Mouse (Mus musculus) kidney, adult 2 months (tissue): ENCODE data around the gene Btbd6. TPM values are rescaled to one million over a fixed set of nuclear protein-coding genes. Genes with fewer than 3 reads are reported as not detected.

Source experiments
- DNase-seq: peaks from one replicate; pipeline ENCODE4 v3.0.0; 2021
- H3K27ac ChIP-seq: fragments of 200-500 bp; 2 replicates; pipeline ENCODE4 v1.5.1; 2012; ENCODE audit warnings: low read depth, low read length, control low read depth, inconsistent platforms; ENCODE audit not compliant: insufficient read depth
- H3K27me3 ChIP-seq: fragments of 200-500 bp; replicated peaks from 2 replicates; pipeline ENCODE4 v1.6.1; 2012; ENCODE audit warnings: mild to moderate bottlenecking, moderate library complexity, low read length, inconsistent platforms; ENCODE audit not compliant: control insufficient read depth, insufficient read depth
- H3K36me3 ChIP-seq: fragments of 200-500 bp; 2 replicates; pipeline ENCODE4 v1.6.1; 2012; ENCODE audit warnings: mild to moderate bottlenecking, moderate library complexity, low read length, inconsistent platforms; ENCODE audit not compliant: control insufficient read depth, insufficient read depth
- H3K4me1 ChIP-seq: fragments of 200-500 bp; 2 replicates; pipeline ENCODE4 v1.6.1; 2011; ENCODE audit warnings: low read length; ENCODE audit not compliant: control insufficient read depth, insufficient read depth
- H3K4me3 ChIP-seq: fragments of 200-500 bp; 2 replicates; pipeline ENCODE4 v1.5.1; 2011; ENCODE audit warnings: mild to moderate bottlenecking, low read depth, low read length, control low read depth; ENCODE audit not compliant: insufficient read depth
- CTCF ChIP-seq: fragments of 200-500 bp; conservative IDR thresholded peaks from 2 replicates; pipeline ENCODE4 v1.5.1; 2011; ENCODE audit warnings: low read depth, mild to moderate bottlenecking, control low read depth, low read length, moderate library complexity, mixed read lengths; ENCODE audit not compliant: insufficient read depth, insufficient read length
- POLR2A ChIP-seq: fragments of 200-500 bp; IDR thresholded peaks from one replicate; pipeline ENCODE4 v1.6.1; 2011; ENCODE audit warnings: low read depth, low read length, control low read depth
- WGBS: fragments of 180-500 bp; shearing (Covaris S2); methylation state at CpG from one replicate; pipeline ENCODE4 v1.1.7; 2018; 5-methylcytosine and 5-hydroxymethylcytosine counted together
- polyA plus RNA-seq: library from polyadenylated mRNA; depleted of rRNA; stranded (reverse); fragments of >200 nt; gene quantifications from 2 replicates; pipeline ENCODE4 v1.2.3, GENCODE M21; 2012

The Btbd6 gene
- polyA plus RNA-seq, 1 experiment, result 31.8 TPM

- WGBS, result 38% methylated on average over 4 of the region's 4 CpGs
- Histone ChIP-seq H3K4me3 (no peak overlapping the region), H3K27ac (no peak overlapping the region), H3K36me3 (no peaks in the 10 kb centered on the region), H3K27me3 (no peaks in the 10 kb centered on the region), H3K4me1 (peaks cover 1% of the 10 kb centered on the region; the same call in 1 of the 2 replicates)
- peak; percentile 39 for DNase-seq
- TF ChIP-seq POLR2A (no peak), CTCF (peak; percentile 55)
Observed at GRCm38 (mm10) chr12:112947307-112947706, 29.0 kb upstream of the Btbd6 start.

GRCm38 (mm10) chr12:112950040-112950760 is 26.1 kb upstream of the Btbd6 start:
- DNase-seq, result peak; percentile 92
- 0 out of 2 replicates have a peak overlapping the region, but pooled peaks have one; percentile 42 for H3K27ac ChIP-seq

GRCm38 (mm10) chr12:112950761-112951129 is 25.5 kb upstream of the Btbd6 start:
- WGBS, result 6% methylated on average over 6 of the region's 6 CpGs
- H3K36me3 ChIP-seq, result no peaks in the 10 kb centered on the region
- H3K4me3 ChIP-seq, result peak overlapping the region; percentile 2; the same call in 1 of the 2 replicates
- no peaks in the 10 kb centered on the region for H3K4me1 ChIP-seq
- no peak for TF ChIP-seq POLR2A
- TF ChIP-seq CTCF, result no peak
- DNase-seq, result no peak
- H3K27ac ChIP-seq, result 0 out of 2 replicates have a peak overlapping the region, but pooled peaks have one; percentile 7
- no peaks in the 10 kb centered on the region for H3K27me3 ChIP-seq

More at GRCm38 (mm10) chr12:112950040-112950760, 26.1 kb upstream of the Btbd6 start:
- Histone ChIP-seq H3K27me3 (no peaks in the 10 kb centered on the region), H3K36me3 (no peaks in the 10 kb centered on the region), H3K4me1 (no peaks in the 10 kb centered on the region), H3K4me3 (peak overlapping the region; percentile 57)
- under 1% methylated on average over 58 of the region's 58 CpGs for WGBS
- TF ChIP-seq POLR2A (no peak), CTCF (no peak)

DNA sequence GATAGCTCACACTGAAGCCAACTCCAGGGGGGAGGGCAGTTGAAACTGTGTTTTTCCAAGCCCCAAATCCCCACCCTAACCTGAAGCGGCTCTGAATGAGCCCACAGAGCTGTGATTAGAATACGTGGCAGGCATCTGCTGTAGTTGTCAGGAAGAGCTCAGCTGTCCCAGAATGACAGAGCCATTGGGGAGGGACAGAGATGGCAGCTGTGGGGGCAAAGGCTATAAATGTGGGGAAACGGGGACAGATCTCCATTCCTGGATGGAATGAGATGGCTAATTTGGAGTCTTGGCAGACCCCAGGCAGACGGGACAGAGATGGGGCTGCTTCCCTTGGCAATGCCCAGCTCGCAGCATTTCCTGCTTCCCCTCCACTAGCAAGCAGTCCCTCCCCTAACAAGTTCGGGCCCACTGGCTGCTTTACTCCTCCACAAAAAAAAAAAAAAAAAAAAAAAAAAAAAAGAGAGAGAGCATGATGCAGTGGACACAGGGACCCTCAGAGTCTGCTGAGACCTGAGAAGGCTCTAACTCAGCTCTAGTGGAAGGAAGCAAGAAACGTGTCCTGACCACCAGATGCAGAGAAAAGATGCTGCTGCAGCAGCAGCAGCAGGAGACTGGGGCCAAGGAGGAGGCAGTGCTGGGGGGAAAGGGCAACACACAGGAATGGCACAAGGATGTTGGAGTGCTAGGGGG is 25.0 kb upstream of the Btbd6 start:
- Histone ChIP-seq H3K4me1 (no peaks in the 10 kb centered on the region), H3K27ac (no peak overlapping the region), H3K4me3 (no peak overlapping the region), H3K36me3 (no peaks in the 10 kb centered on the region), H3K27me3 (no peaks in the 10 kb centered on the region)
- no peak for TF ChIP-seq POLR2A
- TF ChIP-seq CTCF, result no peak
- no peak for DNase-seq
- WGBS, result 19% methylated on average over 7 of the region's 7 CpGs

- TF ChIP-seq CTCF, result no peak
- no peak for TF ChIP-seq POLR2A
- H3K4me3 ChIP-seq, result no peak overlapping the region
- WGBS, result 12% methylated on average over 8 of the region's 8 CpGs
Observed at GRCm38 (mm10) chr12:112952433-112952832, 23.8 kb upstream of the Btbd6 start.

DNA sequence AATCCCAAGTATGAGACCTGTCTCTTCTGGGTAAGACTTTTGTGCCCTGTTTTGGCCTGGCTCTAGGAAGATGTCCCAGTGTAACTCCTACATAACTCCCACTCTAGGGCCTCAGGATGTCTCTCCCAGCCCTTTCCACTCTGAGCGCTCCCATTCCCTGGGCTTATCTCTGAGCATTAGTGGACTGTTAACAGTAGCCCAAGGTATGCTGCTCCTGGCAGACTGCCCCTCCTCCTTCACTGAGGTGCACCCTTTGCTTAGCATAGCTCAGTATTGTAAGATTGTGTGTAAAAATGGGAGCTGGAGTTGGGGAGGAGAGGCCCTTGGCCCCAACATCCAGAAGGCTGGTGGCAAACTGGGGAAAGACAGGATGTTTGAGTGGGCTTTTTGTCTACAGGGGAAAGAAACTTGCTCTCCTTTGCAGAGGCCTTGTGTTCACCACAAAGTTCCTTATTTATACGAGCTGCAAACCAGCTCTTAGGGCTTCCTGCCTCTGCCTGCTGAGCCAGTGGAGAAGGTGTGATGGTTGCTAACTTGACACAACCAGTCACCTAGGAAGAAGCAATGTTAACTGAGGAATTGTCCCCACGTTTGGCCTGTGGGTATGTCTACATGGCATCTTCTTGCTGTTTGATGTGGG is 23.2 kb upstream of the Btbd6 start:
- Histone ChIP-seq H3K27ac (no peak overlapping the region), H3K4me3 (no peak overlapping the region)

More at GRCm38 (mm10) chr12:112952433-112952832, 23.8 kb upstream of the Btbd6 start:
- Histone ChIP-seq H3K36me3 (no peaks in the 10 kb centered on the region), H3K4me1 (no peaks in the 10 kb centered on the region), H3K27ac (no peak overlapping the region), H3K27me3 (no peaks in the 10 kb centered on the region)
- DNase-seq, result peak; percentile 76

DNA sequence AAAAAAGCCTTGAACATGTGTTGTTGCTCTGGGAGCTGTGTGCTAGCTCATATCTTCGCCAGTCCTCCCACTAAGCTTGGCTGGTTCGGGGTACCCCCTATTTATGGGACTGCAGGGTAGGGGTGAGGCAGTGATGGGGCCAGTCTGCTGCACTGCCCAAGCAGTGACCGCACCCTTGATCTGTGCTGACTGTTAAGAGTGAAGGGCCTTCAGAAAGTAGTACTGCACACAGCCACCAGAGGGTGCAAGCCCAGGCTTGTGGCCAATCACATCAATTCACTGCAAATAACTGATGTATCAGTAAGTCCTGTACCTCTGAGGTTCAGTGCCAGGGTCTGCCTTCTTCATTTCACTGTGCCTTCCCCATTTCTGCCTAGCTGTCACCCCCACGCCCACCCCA is 20.5 kb upstream of the Btbd6 start:
- H3K27ac ChIP-seq, result no peak overlapping the region
- H3K4me1 ChIP-seq, result no peaks in the 10 kb centered on the region
- H3K4me3 ChIP-seq, result no peak overlapping the region
- peak; percentile 83 for DNase-seq
- no peaks in the 10 kb centered on the region for H3K36me3 ChIP-seq
- 42% methylated on average over 4 of the region's 4 CpGs for WGBS
- no peaks in the 10 kb centered on the region for H3K27me3 ChIP-seq
- TF ChIP-seq CTCF, result peak; percentile 91
- TF ChIP-seq POLR2A, result no peak

More for the DNA sequence above, 23.2 kb upstream of the Btbd6 start:
- H3K27me3 ChIP-seq, result no peaks in the 10 kb centered on the region
- no peaks in the 10 kb centered on the region for H3K36me3 ChIP-seq
- 75% methylated on average over 3 of the region's 3 CpGs for WGBS
- no peak for DNase-seq
- no peaks in the 10 kb centered on the region for H3K4me1 ChIP-seq
- TF ChIP-seq POLR2A (no peak), CTCF (no peak)
